Mouse (Mus musculus) heart, postnatal 36 days (tissue): ENCODE data around the gene Yipf2. TPM values are rescaled to one million over a fixed set of nuclear protein-coding genes. Genes with fewer than 3 reads are reported as not detected.
A peak's percentile ranks its signal among the peaks of the same experiment; 100 is the strongest.

ENCODE experiments used
- DNase-seq, 2 experiments: peaks; one replicate each; pipeline ENCODE4 v3.0.0; 2021 to 2022
- intact Hi-C: fragments of 180-260 bp; cut with DNase I; formaldehyde crosslinking; loops from one replicate; pipeline ENCODE4 v1.15.1; 2025
- total RNA-seq, 2 experiments: library from RNA; stranded (reverse); gene quantifications; 2 replicates each; pipeline ENCODE4 v1.2.3; 2021

Gene Yipf2
- total RNA-seq, result 1 to 10 TPM; 7.3 to 8.0 TPM

DNA sequence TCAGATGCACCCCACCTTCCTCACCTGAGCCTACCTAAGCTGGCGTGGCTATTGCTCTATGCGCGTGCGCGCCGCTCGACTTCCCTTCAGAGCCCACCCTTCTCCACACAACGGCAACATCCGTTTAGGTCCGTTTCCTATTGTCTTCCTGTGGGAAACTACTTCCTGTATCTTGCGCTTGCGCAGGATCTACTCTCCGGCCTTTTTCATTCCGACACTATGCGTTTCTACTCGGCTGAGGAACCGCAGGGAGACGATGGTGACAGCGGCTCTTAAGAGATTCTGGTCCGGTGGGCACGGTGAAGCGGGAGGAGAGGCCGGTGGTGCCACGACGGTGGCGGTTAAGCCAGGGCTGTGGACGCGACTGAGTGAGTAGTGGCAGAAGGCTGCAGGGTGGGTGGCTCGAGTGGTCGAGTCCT, at the start of gene Yipf2, which contains the start of gene Timm29:
TSS of gene Yipf2 (minus strand) at position 126 of the 419 bp plus-strand sequence.
TSS of gene Timm29 (plus strand) at position 20 of the 419 bp plus-strand sequence.
- intact Hi-C loops, result no loop called here
- peak; percentile 83 to 90 for DNase-seq

DNA sequence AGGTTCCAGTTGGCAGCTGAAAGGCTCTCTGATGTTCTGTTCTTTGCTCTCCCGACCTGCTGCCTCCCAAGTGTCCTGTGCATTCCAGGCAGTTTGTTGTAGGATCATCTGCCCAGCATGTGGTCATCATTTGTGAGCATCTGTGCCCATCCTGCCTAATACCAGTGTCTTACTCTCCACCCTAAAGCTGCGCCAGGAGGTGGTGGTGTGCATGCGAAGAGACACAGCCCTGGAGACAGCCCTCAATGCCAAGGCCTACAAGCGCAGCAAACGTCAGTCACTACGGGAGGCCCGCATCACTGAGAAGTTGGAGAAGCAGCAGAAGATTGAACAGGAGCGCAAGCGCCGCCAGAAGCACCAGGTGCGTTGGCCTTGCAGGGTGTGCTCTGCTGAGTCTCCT, 46.4 kb upstream of the Yipf2 start:
- DNase-seq, result no peak
- intact Hi-C loops, result no loop called here

DNA sequence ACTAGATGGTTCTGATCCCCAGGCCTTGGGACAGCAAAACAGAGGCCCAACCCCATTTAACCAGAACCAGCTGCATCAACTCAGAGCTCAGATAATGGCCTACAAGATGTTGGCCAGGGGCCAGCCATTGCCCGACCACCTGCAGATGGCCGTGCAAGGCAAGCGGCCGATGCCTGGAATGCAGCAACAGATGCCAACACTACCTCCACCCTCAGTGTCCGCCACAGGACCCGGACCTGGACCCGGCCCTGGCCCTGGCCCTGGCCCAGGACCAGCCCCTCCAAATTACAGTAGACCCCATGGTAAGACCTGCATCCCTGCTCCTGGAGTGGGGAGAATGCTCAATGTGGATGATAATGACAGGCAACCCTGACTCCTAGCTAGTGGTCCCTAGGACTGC, 43.0 kb upstream of the Yipf2 start:
- intact Hi-C loops, result no loop called here
- DNase-seq, result no peak

DNA sequence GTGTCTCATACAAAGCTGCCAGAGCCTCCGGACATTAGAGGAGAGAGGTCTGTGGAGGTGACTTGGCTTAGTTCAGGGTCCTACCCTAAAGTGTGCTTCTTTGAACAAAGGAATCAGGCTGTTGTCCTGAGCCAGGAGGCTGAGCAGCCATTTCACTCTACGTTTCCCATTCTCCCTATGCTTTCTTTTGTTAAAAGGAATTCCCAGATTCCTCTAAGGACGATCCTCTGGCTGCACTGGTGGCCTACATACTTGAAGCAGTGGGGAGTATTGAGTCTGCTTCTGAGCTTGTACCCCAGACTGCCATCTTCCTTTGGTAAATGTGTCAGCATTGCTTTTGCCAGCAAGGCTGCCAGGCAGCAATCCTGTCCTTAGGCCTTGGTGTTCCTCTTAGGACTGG, 40.5 kb upstream of the Yipf2 start:
- intact Hi-C loops, result no loop called here
- no peak for DNase-seq

DNA sequence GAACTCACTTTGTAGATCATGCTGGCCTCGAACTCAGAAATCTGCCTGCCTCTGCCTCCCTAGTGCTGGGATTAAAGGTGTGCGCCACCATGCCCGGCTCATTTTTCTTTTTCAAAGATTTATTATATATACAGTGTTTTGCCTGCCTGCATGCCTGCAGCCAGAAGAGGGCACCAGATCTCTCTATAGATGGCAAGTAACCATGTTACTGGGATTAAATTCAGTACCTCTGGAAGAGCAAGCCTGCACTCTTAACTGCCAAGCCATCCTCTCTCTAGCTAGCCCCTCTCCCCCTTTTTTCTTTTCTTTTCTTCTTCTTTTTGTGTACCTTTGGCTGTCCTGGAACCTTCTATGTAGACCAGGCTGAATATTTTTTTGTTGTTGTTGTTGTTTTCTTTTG, 38.0 kb upstream of the Yipf2 start:
- DNase-seq, result peak; percentile 42 to 51
- intact Hi-C loops, result no loop called here

DNA sequence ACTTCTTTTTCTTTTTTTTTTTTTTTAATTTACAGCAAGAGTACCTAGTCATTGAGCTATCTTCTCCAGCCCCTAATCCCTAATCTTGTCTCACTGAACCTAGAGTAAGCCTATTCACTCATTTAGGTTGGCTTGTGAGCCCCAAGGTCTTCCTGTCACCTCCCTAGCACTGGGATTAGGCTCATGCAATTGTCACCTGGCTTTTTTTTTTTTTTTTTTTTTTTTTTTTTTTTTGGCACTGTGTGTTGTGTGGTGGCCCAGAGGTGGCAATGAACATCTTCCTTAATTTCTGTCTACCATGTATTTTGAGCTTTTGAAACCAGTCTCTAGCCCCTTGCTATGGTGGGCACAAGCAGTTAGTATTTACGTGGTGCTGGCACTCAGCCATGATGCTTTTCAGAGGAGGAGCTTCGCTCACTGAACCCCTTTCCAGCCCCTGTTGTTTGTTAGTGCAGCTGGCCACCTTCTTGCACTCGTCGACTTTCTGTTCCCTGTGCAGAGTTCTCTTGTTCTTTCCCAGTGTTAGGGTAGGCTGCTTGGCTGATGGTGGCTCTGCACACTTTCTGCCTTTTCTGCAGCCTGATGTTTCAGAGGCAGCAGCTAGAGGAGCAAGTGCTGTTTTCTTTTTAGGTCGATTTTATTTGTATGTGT, 34.6 kb upstream of the Yipf2 start:
- intact Hi-C loops, result loop anchor here (2.0 kb wide), 1 partner anchor 24 kb away; no protein-coding TSS in a partner anchor
- no peak for DNase-seq

DNA sequence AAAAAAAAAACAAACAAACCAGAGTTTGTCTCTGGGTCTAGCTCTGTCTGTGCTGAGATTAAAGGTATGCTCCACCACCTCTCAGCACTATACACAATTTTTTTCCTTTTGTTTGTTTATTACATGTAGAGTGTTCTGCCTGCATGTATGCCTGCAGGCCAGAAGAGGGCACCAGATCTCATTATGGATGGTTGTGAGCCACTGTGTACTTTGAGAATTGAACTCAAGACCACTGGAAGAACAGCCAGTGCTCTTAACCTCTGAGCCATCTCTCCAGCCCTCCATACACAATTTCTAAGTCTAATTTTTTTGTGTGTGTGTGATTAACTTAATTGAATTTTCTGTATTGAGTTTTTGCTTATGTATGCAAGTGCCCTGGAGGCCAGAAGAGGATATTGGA, 33.9 kb upstream of the Yipf2 start:
- intact Hi-C loops, result loop anchor here (2.0 kb wide), 1 partner anchor 24 kb away; no protein-coding TSS in a partner anchor
- DNase-seq, result no peak

DNA sequence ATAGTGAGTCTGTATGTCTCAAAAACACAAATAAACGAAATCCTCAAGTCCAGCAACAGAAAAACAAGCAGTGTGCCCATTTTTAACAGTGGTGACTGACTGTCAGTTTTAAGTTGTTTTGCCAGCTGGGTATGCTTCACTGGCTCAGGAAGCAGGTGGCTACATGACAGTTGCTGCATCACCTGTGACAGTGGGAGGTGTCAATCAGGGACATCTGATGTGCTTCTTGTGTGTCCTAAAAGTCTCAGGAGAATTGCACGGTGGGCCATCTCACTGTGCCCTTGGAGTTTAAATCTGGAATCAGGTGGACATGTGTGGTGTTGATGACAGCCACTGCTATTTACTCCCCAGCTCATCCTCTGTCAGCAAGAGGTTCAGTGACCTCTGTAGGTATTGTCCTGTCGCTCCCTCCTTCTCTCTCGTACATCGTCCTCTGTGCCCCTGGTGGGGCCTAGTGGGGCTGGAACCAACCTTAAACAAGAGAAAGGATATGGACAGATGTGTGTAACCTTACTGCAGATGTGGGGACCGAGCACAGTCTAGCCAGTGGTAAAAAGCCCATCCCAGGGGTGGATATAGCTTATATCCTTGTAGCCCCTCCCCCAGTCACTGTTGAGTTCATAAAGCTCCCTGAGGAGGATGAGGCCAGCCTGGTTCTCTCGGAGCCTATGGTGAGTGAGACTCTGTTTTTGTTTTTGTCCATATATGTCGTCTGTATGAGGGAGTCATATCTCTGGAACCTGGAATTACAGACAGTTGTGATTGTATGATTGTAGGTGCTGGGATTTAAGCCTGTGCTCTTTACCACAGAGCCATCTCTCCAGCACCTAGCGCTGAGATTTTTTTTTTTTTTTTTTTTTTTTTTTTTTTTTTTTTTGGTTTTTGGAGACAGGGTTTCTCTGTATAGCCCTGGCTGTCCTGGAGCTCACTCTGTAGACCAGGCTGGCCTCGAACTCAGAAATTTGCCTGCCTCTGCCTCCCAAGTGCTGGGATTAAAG, 33.0 kb upstream of the Yipf2 start:
- DNase-seq, result no peak
- intact Hi-C loops, result loop anchor here (2.0 kb wide), 1 partner anchor 23 kb away; no protein-coding TSS in a partner anchor

DNA sequence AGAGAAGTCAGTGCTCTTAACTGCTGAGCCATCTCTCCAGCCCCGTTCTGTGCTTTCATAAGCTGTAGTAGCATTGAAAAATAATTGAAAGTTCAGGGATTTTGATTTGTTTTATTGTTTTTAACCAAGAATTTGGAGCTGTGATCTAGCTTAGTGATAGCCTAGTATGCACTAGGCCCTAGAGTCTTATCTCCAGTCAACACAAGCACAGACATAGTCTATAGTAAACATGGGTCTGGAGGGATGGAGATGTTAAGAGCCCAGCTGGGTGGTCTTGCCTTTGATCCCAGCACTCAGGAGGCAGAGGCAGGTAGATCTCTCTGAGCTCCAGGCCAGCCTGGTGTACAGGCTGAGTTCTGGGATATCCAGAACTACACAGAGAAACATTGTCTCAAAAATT, 30.0 kb upstream of the Yipf2 start:
- intact Hi-C loops, result loop anchor here (5.0 kb wide), 1 partner anchor 180 kb away; no protein-coding TSS in a partner anchor
- no peak for DNase-seq

DNA sequence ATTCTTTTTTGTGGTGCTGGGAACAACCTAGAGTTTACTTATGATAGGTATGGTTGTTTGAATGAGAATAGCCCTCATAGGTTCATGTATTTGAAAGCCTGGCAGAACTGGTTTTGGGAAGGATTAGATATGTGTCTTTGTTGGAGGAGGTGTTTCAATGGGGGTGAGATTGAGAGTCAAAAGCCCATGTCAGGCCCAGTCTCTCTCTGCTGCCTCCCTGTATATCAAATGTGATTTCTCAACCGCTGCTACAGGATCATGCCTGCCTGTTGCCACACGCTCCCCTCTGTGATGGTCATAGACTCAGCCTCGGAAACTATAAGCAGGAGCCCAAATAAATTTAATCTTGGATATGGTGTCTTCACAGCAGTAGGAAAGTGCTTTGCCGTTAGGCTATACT, 27.6 kb upstream of the Yipf2 start:
- no peak for DNase-seq
- intact Hi-C loops, result loop anchor here (5.0 kb wide), 1 partner anchor 182 kb away; no protein-coding TSS in a partner anchor

DNA sequence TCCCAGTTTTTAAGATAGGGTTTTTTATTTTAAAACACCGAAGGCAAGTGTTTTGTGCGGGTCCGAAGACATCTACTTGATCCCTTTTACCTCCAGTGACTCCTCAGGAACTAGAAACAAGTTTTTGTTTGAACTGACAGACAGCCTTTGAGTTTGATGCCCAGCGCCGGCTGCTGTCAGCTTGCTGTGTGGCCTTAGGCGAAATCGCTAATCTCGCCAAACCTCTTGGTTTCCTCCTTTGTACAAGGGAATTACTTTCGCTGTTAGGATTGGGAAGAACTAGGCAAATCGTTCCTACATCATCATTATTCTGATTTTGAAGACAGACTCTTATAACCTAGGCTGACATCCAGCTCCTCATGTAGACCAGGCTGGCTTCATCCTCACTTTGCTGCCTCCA, 24.4 kb upstream of the Yipf2 start:
- peak; percentile 21 to 31 for DNase-seq
- intact Hi-C loops, result no loop called here

DNA sequence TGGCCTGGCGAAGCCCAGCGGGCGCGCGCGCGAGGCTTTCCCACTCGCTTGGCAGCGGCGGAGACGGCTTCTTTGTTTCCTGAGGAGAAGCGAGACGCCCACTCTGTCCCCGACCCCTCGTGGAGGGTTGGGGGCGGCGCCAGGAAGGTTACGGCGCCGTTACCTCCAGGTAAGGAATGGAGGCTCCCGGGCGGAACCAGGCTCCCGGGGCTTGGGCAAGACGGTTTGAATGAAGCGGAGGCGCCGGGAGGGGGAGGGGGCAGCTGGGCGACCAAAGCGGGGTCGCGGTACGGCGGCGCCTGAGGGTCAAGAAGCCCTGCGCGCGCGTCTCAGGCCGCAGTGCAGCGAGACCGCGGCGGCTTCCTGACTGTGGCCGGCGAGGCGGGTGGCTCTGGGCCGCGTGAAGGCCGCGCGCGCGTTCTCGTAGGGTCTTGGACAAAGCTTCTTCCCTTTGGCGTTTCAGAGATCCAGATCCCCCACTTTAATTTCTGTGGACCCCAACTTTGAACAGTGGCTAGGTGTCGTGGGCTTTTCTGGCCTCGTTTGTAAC, 23.7 kb upstream of the Yipf2 start:
- DNase-seq, result peak; percentile 92 to 93
- intact Hi-C loops, result no loop called here

DNA sequence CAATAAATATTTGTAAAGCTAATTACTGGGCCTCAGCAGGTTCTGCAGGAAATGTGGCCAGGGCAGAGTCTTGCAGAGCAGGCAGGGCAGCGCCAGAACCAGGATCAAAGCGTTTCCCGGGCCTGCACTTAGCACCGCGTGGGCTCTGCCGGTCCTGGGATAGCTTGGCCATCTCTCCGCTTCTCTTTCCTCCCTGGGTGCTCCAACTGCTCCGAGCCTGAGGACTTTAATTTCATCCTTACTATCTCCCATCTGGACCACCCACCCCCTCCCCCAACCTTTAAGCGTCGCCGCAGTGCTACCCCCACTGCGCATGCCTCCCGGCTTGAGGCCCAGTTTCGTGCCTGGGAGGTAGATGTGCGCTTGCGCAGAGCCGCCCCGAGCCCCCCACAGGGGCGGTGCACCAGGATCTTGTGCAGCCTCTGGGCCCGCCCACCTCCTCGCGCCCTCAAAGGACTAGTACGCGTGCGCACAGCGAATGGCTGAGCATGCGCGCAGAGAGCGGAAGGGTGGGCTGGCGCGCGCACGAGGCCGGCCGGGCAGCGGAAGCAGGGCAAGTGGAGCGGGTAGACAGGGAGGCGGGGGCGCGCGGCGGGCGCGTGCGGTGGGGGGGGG, 23.1 kb upstream of the Yipf2 start, which contains the start of gene Smarca4:
TSS of gene Smarca4 (plus strand) at position 553 of the 615 bp plus-strand sequence.
- peak; percentile 99 to 100 for DNase-seq
- intact Hi-C loops, result no loop called here

DNA sequence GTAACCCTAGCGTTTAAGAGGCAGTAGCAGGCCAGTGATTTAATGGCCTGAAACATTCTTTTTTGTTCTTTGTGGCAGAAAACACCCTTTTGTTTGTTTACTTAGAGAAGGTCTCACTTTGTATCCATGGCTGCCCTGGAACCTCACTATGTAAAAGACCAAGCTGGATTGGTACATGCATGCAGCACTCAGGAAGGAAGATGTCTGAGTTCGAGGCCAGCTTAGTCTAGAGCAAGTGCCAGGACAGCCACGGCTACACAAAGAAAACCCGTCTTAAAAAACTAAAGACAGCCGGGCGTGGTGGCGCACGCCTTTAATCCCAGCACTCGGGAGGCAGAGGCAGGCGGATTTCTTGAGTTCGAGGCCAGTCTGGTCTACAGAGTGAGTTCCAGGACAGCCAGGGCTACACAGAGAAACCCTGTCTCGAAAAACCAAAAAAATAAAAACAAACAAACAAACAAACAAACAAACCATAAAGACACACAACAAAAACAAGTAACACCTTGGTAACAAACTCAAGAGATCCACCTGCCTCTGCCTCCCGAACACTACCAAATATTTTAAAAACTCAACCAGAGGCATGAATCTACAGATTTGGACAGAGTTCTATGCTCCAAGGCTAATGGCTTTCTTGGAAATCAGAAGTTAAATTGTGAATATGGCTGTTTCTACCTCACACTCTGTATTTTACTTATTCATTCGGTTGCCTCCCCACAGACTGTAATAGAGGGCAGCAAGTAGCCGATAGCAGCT, 22.4 kb upstream of the Yipf2 start:
- intact Hi-C loops, result no loop called here
- no peak for DNase-seq

DNA sequence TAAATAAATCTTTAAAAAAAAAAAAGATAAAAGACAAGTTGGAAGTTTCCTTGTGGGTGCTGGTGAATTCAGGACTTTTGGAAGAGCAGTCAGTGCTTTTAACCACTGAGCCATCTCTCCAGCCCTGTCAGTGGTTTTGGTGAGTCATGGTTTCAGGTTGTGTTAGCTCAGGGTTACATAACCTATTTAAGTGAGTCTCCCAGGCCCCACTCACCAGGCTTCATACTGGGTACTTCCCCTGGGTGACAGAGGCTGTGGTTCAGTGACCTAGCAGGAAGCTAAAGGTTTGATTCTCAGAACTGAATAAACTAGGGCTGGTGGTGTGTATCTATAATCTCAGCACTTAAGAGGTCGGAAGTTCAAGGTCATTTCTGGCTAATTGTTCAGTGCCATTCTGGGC, 17.2 kb upstream of the Yipf2 start:
- intact Hi-C loops, result loop anchor here (10.0 kb wide), 1 partner anchor 535 kb away; no protein-coding TSS in a partner anchor
- DNase-seq, result no peak

DNA sequence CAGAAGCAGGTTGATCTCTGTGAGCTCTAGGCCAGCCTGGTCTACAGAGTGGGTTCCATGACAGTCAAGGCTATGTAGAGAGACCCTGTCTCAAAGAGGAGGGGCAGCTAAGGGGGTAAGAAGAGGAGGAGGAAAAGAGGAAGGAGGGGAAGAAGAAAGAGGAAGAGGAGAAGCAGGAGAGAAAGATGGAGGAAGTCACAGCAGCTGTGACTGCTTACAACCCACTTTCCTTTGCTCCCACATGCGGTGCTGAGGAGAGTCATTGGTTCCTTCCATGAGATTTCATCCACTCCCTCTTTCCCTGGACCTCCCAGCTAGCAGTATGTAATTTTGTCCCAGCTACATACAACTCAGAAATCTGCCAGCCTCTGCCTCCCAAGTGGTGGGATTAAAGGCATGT, 14.0 kb upstream of the Yipf2 start:
- DNase-seq, result no peak
- intact Hi-C loops, result loop anchor here (10.0 kb wide), 1 partner anchor 538 kb away; no protein-coding TSS in a partner anchor

DNA sequence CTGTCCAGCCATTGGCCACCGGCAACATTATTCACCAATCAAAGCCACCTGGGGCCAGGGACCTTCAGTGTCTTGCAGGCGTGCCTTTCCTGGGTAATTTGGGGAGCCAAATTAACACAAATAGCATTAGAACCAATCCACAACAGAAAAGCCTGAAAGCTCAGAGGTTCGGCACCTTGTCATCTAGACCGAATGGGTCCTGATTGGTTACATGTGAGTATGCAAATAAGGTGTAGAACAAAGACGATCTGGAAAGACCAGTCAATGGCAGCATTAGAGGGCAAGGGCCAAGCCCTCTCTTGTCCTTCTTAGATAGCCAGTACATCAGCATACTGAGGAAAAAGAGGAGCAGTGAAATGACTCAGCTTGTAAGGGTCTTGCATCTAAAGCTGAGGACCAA, 13.2 kb upstream of the Yipf2 start:
- intact Hi-C loops, result loop anchor here (10.0 kb wide), 1 partner anchor 539 kb away; no protein-coding TSS in a partner anchor
- DNase-seq, result no peak

DNA sequence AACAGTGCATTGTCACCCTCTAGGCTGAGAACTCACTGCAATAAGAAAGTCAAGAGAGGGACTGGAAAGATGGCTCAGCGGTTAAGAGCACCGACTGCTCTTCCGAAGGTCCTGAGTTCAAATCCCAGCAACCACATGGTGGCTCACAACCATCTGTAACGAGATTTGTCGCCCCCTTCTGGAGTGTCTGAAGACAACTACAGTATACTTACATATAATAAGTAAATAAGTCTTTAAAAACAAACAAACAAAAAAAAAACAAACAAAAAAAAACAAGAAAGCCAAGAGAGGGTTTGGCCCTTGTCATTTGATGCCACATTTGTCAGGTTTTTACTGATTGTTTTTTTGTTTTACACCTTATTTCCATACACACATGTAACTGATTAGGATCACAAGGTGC, 11.5 kb upstream of the Yipf2 start:
- intact Hi-C loops, result loop anchor here (5.0 to 10.0 kb wide), 4 partner anchors 148 to 541 kb away; no protein-coding TSS in a partner anchor
- no peak for DNase-seq

DNA sequence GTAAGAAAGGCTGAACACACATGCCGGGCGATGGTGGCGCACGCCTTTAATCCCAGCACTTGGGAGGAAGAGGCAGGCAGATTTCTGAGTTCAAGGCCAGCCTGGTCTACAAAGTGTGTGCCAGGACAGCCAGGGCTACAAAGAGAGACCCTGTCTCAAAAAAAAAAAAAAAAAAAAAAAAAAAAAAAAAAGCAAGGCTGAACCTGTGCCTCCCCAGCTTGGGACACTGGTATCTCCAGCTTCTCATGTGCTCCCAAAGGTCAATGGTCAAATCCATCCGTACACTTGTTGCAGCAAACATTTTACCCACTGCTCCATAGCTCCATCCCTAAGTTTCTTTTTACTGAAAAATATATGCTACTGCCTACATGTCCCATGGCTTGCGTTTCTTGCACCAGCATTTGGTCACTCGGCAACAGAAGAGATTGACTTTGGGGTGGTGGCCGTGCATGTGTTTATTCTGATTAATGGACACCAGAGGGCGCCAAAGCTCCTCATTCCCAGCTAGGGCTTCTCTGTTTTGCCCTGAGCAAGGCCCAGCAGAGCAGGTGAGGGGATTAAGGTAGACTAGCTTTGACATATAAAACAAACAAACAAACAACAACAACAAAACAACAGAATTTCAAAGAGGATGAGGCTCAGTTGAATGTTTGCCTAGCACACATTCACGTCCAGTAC, 9.2 kb upstream of the Yipf2 start:
- peak; percentile 65 to 72 for DNase-seq
- intact Hi-C loops, result loop anchor here (2.0 to 10.0 kb wide), 5 partner anchors 25 to 543 kb away; no protein-coding TSS in a partner anchor
